Mouse (Mus musculus) forebrain, embryonic 11.5 days (tissue): Measurements from ENCODE around the gene Arsk. TPM values are rescaled to one million over a fixed set of nuclear protein-coding genes. Genes with fewer than 3 reads are reported as not detected.

Source experiments
- ATAC-seq: fragments of 200-750 bp; cut with Nextera tagmentation; replicated peaks from 2 replicates; pipeline ENCODE4 v1.8.0; 2017; ENCODE audit warnings: moderate TSS enrichment; ENCODE audit not compliant: low FRiP score
- DNase-seq: peaks from one replicate; pipeline ENCODE4 v3.0.0-alpha.2; 2017; ENCODE audit warnings: low spot score
- H3K27ac ChIP-seq: fragments of 300-500 bp; sonication (generic); 2 replicates; pipeline ENCODE4 v1.5.1; 2014; ENCODE audit warnings: low read depth, low read length
- H3K27me3 ChIP-seq: fragments of 300-500 bp; sonication (generic); 2 replicates; pipeline ENCODE4 v1.6.1; 2014; ENCODE audit warnings: mild to moderate bottlenecking, low read length, mixed read lengths; ENCODE audit not compliant: control insufficient read depth, insufficient read depth
- H3K36me3 ChIP-seq: fragments of 300-500 bp; sonication (generic); 2 replicates; pipeline ENCODE4 v1.6.1; 2014; ENCODE audit warnings: mild to moderate bottlenecking, low read length, moderate library complexity, mixed read lengths; ENCODE audit not compliant: control insufficient read depth, insufficient read depth
- H3K4me1 ChIP-seq: fragments of 300-500 bp; sonication (generic); replicated peaks from 2 replicates; pipeline ENCODE4 v1.6.1; 2014; ENCODE audit warnings: low read length, mixed read lengths; ENCODE audit not compliant: control insufficient read depth, insufficient read depth
- H3K4me2 ChIP-seq: fragments of 300-500 bp; sonication (generic); 2 replicates; pipeline ENCODE4 v1.6.1; 2014; ENCODE audit warnings: low read depth, mild to moderate bottlenecking, low read length, moderate library complexity, mixed read lengths; ENCODE audit not compliant: severe bottlenecking
- H3K4me3 ChIP-seq: fragments of 300-500 bp; sonication (generic); 2 replicates; pipeline ENCODE4 v1.5.1; 2014; ENCODE audit warnings: low read depth, low read length
- H3K9ac ChIP-seq: fragments of 300-500 bp; sonication (generic); 2 replicates; pipeline ENCODE4 v1.6.1; 2014; ENCODE audit warnings: low read length
- H3K9me3 ChIP-seq: fragments of 300-500 bp; sonication (generic); 2 replicates; pipeline ENCODE4 v1.6.1; 2016; ENCODE audit warnings: low read length, mixed read lengths; ENCODE audit not compliant: control insufficient read depth
- WGBS: fragments of 180-500 bp; shearing (Covaris S2); extraction: QIAGEN DNeasy Blood & Tissue Kit; methylation state at CpG from one replicate; pipeline ENCODE4 v1.1.7; 2014; 5-methylcytosine and 5-hydroxymethylcytosine counted together
- polyA plus RNA-seq: library from polyadenylated mRNA; unstranded; fragments of >200 nt; fragmentation: Nextera tagmentation; extraction: Ambion mirVana; gene quantifications from 2 replicates; pipeline ENCODE4 v1.2.1, GENCODE M21; 2014

Gene Arsk
- polyA plus RNA-seq, 1 experiment from 2014 or later: 6.6 TPM

- Histone ChIP-seq H3K4me1 (peaks cover 4% of the 10 kb centered on the region; the same call in 1 of the 2 replicates), H3K4me2 (peak overlapping the region; percentile 77), H3K27ac (no peak overlapping the region), H3K27me3 (peaks cover 31% of the 10 kb centered on the region), H3K9me3 (no peaks in the 10 kb centered on the region), H3K9ac (peak overlapping the region; percentile 45), H3K36me3 (no peaks in the 10 kb centered on the region), H3K4me3 (peak overlapping the region; percentile 48)
- DNase-seq (peak; percentile 87), ATAC-seq (peak; percentile 94)
- 0% methylated on average over 34 of the region's 34 CpGs for WGBS
These were observed 42.2 kb downstream of the Arsk start for GRCm38 (mm10) chr13:76056261-76056724.

DNA sequence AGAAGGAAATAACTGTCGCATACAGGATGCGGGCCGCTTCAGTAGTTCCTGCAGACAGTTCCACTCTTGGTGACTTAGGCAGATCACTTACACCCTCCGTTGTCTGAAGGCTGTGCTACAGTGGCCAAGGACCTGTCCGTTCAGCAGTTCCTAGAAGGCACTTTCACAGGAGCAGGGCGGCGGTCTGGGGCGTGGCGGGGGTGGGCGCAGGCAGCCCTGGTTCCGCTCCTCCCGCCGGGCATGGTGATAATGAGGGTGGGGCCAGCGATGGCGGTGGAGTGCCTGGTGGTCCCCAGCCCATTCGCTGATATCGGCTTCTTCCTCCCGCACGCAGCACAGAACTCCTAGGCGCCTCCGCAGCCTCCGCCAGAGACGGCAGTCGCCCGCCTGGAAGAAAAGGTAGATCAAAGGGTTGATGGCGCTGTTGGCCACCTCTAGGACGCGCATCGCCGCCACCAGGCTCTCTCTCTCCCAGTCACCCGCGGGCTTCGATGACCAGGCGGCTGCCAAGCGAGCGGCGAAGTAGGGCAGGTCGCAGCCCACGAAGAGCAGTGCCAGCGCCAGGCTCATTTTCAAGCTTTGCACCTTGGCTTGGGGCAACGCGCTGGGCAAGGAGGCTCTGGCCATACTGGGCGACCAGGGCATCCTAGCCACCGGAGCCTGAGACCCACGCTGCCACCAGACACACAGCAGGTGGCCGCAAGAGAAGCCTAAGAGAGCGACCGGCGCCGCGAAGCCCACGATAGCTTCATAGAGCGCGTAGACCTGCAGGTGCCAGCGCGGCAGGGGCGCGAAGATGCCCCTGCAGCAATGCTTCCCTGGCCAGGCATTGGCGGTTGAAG lies 42.8 kb downstream of the Arsk start:
- peaks cover 31% of the 10 kb centered on the region for H3K27me3 ChIP-seq
- H3K36me3 ChIP-seq: no peaks in the 10 kb centered on the region
- peak; percentile 76 for DNase-seq
- peak overlapping the region; percentile 48 for H3K4me3 ChIP-seq
- no peak overlapping the region for H3K27ac ChIP-seq
- H3K9ac ChIP-seq: peak overlapping the region; percentile 45
- peaks cover 4% of the 10 kb centered on the region; the same call in 1 of the 2 replicates for H3K4me1 ChIP-seq
- WGBS: under 1% methylated on average over 56 of the region's 59 CpGs
- H3K4me2 ChIP-seq: peak overlapping the region; percentile 77
- no peaks in the 10 kb centered on the region for H3K9me3 ChIP-seq
- peak; percentile 58 for ATAC-seq

DNA sequence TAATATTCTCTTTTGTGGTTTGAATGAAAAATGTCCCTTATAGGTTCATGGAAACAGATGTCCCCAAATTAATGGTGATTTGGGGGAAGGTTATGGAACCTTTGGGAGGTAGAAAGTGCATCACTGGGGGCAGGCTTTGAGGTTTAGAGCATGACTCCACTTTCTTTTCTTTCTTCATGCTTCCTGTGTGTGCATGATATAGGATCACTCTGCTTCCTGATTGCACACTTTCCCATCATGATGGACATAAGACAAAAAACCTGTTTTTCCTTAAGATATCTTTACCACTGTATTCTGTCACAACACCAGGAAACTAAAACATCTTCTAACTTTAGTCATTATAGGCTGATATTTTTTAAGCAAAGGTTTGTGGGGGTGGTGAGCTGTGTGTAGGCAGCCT lies 53.5 kb downstream of the Arsk start:
- no peak overlapping the region for H3K9ac ChIP-seq
- no peak for DNase-seq
- H3K4me1 ChIP-seq: no peaks in the 10 kb centered on the region
- ATAC-seq: no peak
- H3K9me3 ChIP-seq: no peaks in the 10 kb centered on the region
- no peaks in the 10 kb centered on the region for H3K36me3 ChIP-seq
- H3K27me3 ChIP-seq: no peaks in the 10 kb centered on the region
- no peak overlapping the region for H3K4me3 ChIP-seq
- no peak overlapping the region for H3K4me2 ChIP-seq
- H3K27ac ChIP-seq: no peak overlapping the region

GRCm38 (mm10) chr13:76042455-76042854 lies 56.0 kb downstream of the Arsk start:
- H3K4me1 ChIP-seq: no peaks in the 10 kb centered on the region
- H3K9me3 ChIP-seq: no peaks in the 10 kb centered on the region
- DNase-seq: no peak
- H3K4me3 ChIP-seq: no peak overlapping the region
- no peak for ATAC-seq
- no peaks in the 10 kb centered on the region for H3K36me3 ChIP-seq
- H3K9ac ChIP-seq: no peak overlapping the region
- H3K27ac ChIP-seq: no peak overlapping the region
- no peaks in the 10 kb centered on the region for H3K27me3 ChIP-seq
- WGBS: 59% methylated on average over 1 of the region's 1 CpGs
- no peak overlapping the region for H3K4me2 ChIP-seq

DNA sequence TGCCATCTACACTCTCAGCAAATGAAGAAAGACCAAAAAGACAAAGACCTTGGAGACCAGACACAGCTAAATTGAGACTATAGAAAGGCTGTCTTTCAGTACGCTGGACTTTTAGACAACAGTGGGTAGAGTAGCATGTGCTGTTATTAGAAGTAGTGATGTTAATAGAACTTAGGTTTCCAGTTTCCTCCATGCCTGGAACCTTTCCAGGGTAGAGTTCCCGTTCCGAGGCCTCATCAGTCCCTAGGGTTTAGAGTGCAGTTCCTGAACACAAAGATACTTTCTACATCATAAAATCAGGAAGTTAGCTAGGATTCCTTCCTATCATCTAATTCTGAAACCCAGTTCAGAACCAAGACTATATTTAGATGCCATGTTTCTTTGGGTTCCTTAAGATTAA lies 73.9 kb downstream of the Arsk start:
- ATAC-seq (no peak), DNase-seq (no peak)
- WGBS: 89% methylated on average over 3 of the region's 3 CpGs
- Histone ChIP-seq H3K27ac (no peak overlapping the region), H3K4me2 (no peak overlapping the region), H3K27me3 (no peaks in the 10 kb centered on the region), H3K36me3 (no peaks in the 10 kb centered on the region), H3K9me3 (no peaks in the 10 kb centered on the region), H3K4me1 (no peaks in the 10 kb centered on the region), H3K9ac (no peak overlapping the region), H3K4me3 (no peak overlapping the region)

- H3K9ac ChIP-seq: no peak overlapping the region
- H3K36me3 ChIP-seq: no peaks in the 10 kb centered on the region
- no peaks in the 10 kb centered on the region for H3K9me3 ChIP-seq
- H3K27ac ChIP-seq: no peak overlapping the region
- no peak for ATAC-seq
- DNase-seq: no peak
- H3K4me1 ChIP-seq: no peaks in the 10 kb centered on the region
- no peak overlapping the region for H3K4me3 ChIP-seq
- no peak overlapping the region for H3K4me2 ChIP-seq
- no peaks in the 10 kb centered on the region for H3K27me3 ChIP-seq
- 88% methylated on average over 2 of the region's 2 CpGs for WGBS
These were observed 76.7 kb downstream of the Arsk start for GRCm38 (mm10) chr13:76021782-76022181.

GRCm38 (mm10) chr13:76018844-76019400 lies 79.5 kb downstream of the Arsk start:
- peak overlapping the region; percentile 78; the same call in 1 of the 2 replicates for H3K4me2 ChIP-seq
- no peaks in the 10 kb centered on the region for H3K4me1 ChIP-seq
- DNase-seq (no peak), ATAC-seq (peak; percentile 64)
- no peak overlapping the region for H3K27ac ChIP-seq
- 48% methylated on average over 5 of the region's 5 CpGs for WGBS
- no peaks in the 10 kb centered on the region for H3K9me3 ChIP-seq
- peak overlapping the region; percentile 72 for H3K4me3 ChIP-seq
- H3K36me3 ChIP-seq: no peaks in the 10 kb centered on the region
- no peaks in the 10 kb centered on the region for H3K27me3 ChIP-seq
- H3K9ac ChIP-seq: no peak overlapping the region; the same call in 1 of the 2 replicates

GRCm38 (mm10) chr13:76017974-76018843 lies 80.3 kb downstream of the Arsk start, which contains the start of gene Rfesd:
Rfesd (minus strand) TSS chr13:76018719.
- DNase-seq: peak; percentile 98
- H3K4me3 ChIP-seq: peak within 1 kb of the TSS; percentile 72
- H3K9me3 ChIP-seq: no peaks in the 10 kb centered on the region
- no peaks in the 10 kb centered on the region for H3K27me3 ChIP-seq
- H3K27ac ChIP-seq: peak within 1 kb of the TSS; percentile 72
- 2% methylated on average over 50 of the region's 50 CpGs for WGBS
- no peaks in the 10 kb centered on the region for H3K36me3 ChIP-seq
- H3K9ac ChIP-seq: peak within 1 kb of the TSS; percentile 88
- ATAC-seq: peak; percentile 100
- H3K4me1 ChIP-seq: no peaks in the 10 kb centered on the region
- peak within 1 kb of the TSS; percentile 78 for H3K4me2 ChIP-seq
